Mouse (Mus musculus) heart, adult 2 months (tissue): Measurements from ENCODE around the gene Zfp319. TPM values are rescaled to one million over a fixed set of nuclear protein-coding genes. Genes with fewer than 3 reads are reported as not detected.

Experiments
- DNase-seq, 2 experiments: peaks; one replicate each; pipeline ENCODE4 v3.0.0; 2021
- H3K27ac ChIP-seq: fragments of 200-600 bp; 2 replicates; pipeline ENCODE4 v1.8.1; 2022
- H3K27me3 ChIP-seq: fragments of 200-500 bp; 2 replicates; pipeline ENCODE4 v1.6.1; 2012; ENCODE audit warnings: mild to moderate bottlenecking, low read length, inconsistent platforms, mixed read lengths; ENCODE audit not compliant: control insufficient read depth, insufficient read depth
- H3K36me3 ChIP-seq: fragments of 200-500 bp; 2 replicates; pipeline ENCODE4 v1.6.1; 2012; ENCODE audit warnings: low read length, inconsistent platforms; ENCODE audit not compliant: control insufficient read depth, insufficient read depth
- H3K4me1 ChIP-seq: fragments of 200-500 bp; 2 replicates; pipeline ENCODE4 v1.6.1; 2011; ENCODE audit warnings: low read length; ENCODE audit not compliant: control insufficient read depth, insufficient read depth
- H3K4me3 ChIP-seq: fragments of 200-600 bp; 2 replicates; pipeline ENCODE4 v1.8.1; 2022
- H3K79me2 ChIP-seq: fragments of 200-500 bp; replicated peaks from 2 replicates; pipeline ENCODE4 v1.6.1; 2012; ENCODE audit warnings: mild to moderate bottlenecking, inconsistent platforms, low read length, moderate library complexity, mixed read lengths; ENCODE audit not compliant: control insufficient read depth, insufficient read depth
- H3K9ac ChIP-seq: fragments of 200-500 bp; 2 replicates; pipeline ENCODE4 v1.6.1; 2012; ENCODE audit warnings: low read depth, mild to moderate bottlenecking, control low read depth, inconsistent platforms, low read length, mixed read lengths
- CTCF ChIP-seq: fragments of 200-600 bp; IDR thresholded peaks from 2 replicates; pipeline ENCODE4 v1.8.1; 2022; ENCODE audit warnings: antibody characterized with exemption, mild to moderate bottlenecking, moderate library complexity
- EP300 ChIP-seq: fragments of 200-500 bp; IDR thresholded peaks from 2 replicates; pipeline ENCODE4 v1.6.1; 2011; ENCODE audit warnings: low read depth, low read length, control low read depth; ENCODE audit not compliant: insufficient read depth
- POLR2A ChIP-seq: fragments of 200-500 bp; IDR thresholded peaks from 2 replicates; pipeline ENCODE4 v1.6.1; 2011; ENCODE audit warnings: mild to moderate bottlenecking, low read depth, low read length, control low read depth; ENCODE audit not compliant: insufficient read depth
- WGBS: fragments of 180-500 bp; shearing (Covaris S2); methylation state at CpG from one replicate; pipeline ENCODE4 v1.1.7; 2018; 5-methylcytosine and 5-hydroxymethylcytosine counted together
- intact Hi-C: fragments of 180-260 bp; cut with DNase I; formaldehyde crosslinking; loops from one replicate; pipeline ENCODE4 v1.15.1; 2025
- polyA plus RNA-seq: library from polyadenylated mRNA; depleted of rRNA; stranded (reverse); fragments of >200 nt; gene quantifications from 2 replicates; pipeline ENCODE4 v1.2.3, GENCODE M21; 2012; rRNA removed
- total RNA-seq, 2 experiments: library from RNA; stranded (reverse); gene quantifications; 2 replicates each; pipeline ENCODE4 v1.2.3; 2021

Zfp319 gene
- total and polyA plus RNA-seq, 3 experiments, result 5.5 to 8.1 (median 7.6) TPM

DNA sequence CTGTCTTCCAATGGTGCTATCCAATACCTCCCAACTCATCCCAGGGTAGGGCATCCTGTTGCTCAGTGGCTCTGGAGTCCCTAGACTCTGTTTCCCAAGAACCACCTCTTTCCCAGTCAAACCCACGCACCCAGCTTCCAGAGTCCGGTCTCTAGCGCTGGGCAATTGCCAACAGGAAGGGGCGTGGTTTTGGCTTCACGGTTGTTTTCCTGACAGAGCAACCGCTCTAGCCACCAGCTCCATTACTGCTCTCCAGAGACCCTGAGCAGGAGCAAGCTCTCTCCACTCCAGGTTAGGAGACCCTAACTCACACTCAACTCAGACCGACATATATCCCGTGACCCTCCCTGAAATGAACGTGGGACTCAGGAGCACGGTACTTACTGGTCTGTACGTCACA is 38.6 kb downstream of the Zfp319 start:
- TF ChIP-seq POLR2A, result peak; percentile 98
- no peak for TF ChIP-seq CTCF
- TF ChIP-seq EP300, result peak; percentile 75; the same call in 1 of the 2 replicates
- Histone ChIP-seq H3K36me3 (no peaks in the 10 kb centered on the region), H3K79me2 (no peaks in the 10 kb centered on the region), H3K27me3 (no peaks in the 10 kb centered on the region), H3K4me1 (no peaks in the 10 kb centered on the region), H3K27ac (peak overlapping the region; percentile 95), H3K9ac (peak overlapping the region; percentile 83), H3K4me3 (peak overlapping the region; percentile 46)
- intact Hi-C loops, result no loop called here
- peak; percentile 91 to 92 for DNase-seq
- WGBS, result 28% methylated on average over 11 of the region's 11 CpGs

- Histone ChIP-seq H3K27me3 (no peaks in the 10 kb centered on the region), H3K4me1 (no peaks in the 10 kb centered on the region), H3K4me3 (no peak overlapping the region), H3K79me2 (no peaks in the 10 kb centered on the region), H3K27ac (no peak overlapping the region), H3K9ac (no peak overlapping the region), H3K36me3 (no peaks in the 10 kb centered on the region)
- intact Hi-C loops, result no loop called here
- no peak for TF ChIP-seq POLR2A
- no peak for TF ChIP-seq EP300
- TF ChIP-seq CTCF, result no peak
- WGBS, result 48% methylated on average over 6 of the region's 6 CpGs
- DNase-seq, result no peak
Measured at GRCm38 (mm10) chr8:95289066-95289650, 42.6 kb downstream of the Zfp319 start.

DNA sequence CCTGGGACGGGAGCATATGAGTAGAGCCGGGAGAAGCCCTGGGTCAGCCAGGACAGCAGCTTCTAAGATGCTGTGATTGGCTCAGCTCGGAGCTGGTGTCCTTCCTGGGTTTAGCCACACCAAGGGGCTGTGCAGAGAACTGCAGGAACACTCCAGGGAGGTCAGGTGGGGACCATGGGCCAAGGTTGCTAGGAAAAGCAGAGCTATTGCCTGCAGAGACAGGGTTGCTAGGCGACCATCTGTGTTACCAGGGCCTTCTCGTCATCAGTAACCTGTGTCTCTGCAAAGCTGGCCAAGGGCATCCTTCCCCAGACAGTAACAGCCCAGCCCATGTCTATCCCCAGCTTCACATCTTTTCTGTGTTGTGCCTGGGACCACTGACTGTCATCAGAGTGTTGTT is 50.3 kb downstream of the Zfp319 start:
- H3K4me1 ChIP-seq, result no peaks in the 10 kb centered on the region
- no peak for DNase-seq
- H3K27me3 ChIP-seq, result no peaks in the 10 kb centered on the region
- H3K36me3 ChIP-seq, result no peaks in the 10 kb centered on the region
- intact Hi-C loops, result no loop called here
- H3K9ac ChIP-seq, result no peak overlapping the region
- no peak overlapping the region for H3K4me3 ChIP-seq
- H3K79me2 ChIP-seq, result no peaks in the 10 kb centered on the region
- WGBS, result 70% methylated on average over 5 of the region's 5 CpGs
- H3K27ac ChIP-seq, result no peak overlapping the region
- TF ChIP-seq POLR2A, result no peak
- TF ChIP-seq EP300, result no peak
- TF ChIP-seq CTCF, result no peak

Other genes with a start within 250 kb of the Zfp319 start
- gene Kifc3, start 129.1 kb downstream of the Zfp319 start, total RNA-seq, result 10 to 100 TPM; 76.2 to 93.4 TPM
- 58.7 and 64.9 TPM in 2 replicates for gene Kifc3, start 129.1 kb downstream of the Zfp319 start, polyA plus RNA-seq
- under 1 TPM; 0.61 to 0.63 TPM for gene Cngb1, start 25.4 kb downstream of the Zfp319 start, total RNA-seq
- gene Cngb1, start 25.4 kb downstream of the Zfp319 start, polyA plus RNA-seq, result 1.00 and 1.2 TPM in 2 replicates
- not detected for gene Tepp, start 21.4 kb downstream of the Zfp319 start, total RNA-seq
- gene Tepp, start 21.4 kb downstream of the Zfp319 start, polyA plus RNA-seq, result 0.44 and 0.59 TPM in 2 replicates
- 10 to 100 TPM; 12.2 to 15.2 TPM for gene Usb1, start 334 bp upstream of the Zfp319 start, total RNA-seq
- gene Usb1, start 334 bp upstream of the Zfp319 start, polyA plus RNA-seq, result 23.9 and 31.1 TPM in 2 replicates
- 10 to 100 TPM; 53.4 to 67.5 TPM for gene Mmp15, start 20.3 kb upstream of the Zfp319 start, total RNA-seq
- 56.7 and 58.4 TPM in 2 replicates for gene Mmp15, start 20.3 kb upstream of the Zfp319 start, polyA plus RNA-seq
- gene Cfap20, start 102.9 kb upstream of the Zfp319 start, total RNA-seq, result 10 to 100 TPM; 21.8 to 24.2 TPM
- gene Cfap20, start 102.9 kb upstream of the Zfp319 start, polyA plus RNA-seq, result 27.4 and 35.2 TPM in 2 replicates
- 10 to 100 TPM; 28.6 to 31.0 TPM for gene Csnk2a2, start 158.1 kb upstream of the Zfp319 start, total RNA-seq
- 11.0 and 20.6 TPM in 2 replicates for gene Csnk2a2, start 158.1 kb upstream of the Zfp319 start, polyA plus RNA-seq
- not detected for gene Ccdc113, start 202.1 kb upstream of the Zfp319 start, total RNA-seq
- 0.14 TPM in 1 of 2 replicates, not detected in the other for gene Ccdc113, start 202.1 kb upstream of the Zfp319 start, polyA plus RNA-seq
- gene Prss54, start 244.4 kb upstream of the Zfp319 start, total RNA-seq, result not detected
- not detected in 2 replicates for gene Prss54, start 244.4 kb upstream of the Zfp319 start, polyA plus RNA-seq